Mouse (Mus musculus): ENCODE measurements around the gene Sec11a. TPM values are rescaled to one million over a fixed set of nuclear protein-coding genes. Genes with fewer than 3 reads are reported as not detected.

Sec11a gene
- polyA plus RNA-seq (2014; fragmentation: Nextera tagmentation; extraction: Ambion mirVana) = 204 TPM in 2 replicates

DNA sequence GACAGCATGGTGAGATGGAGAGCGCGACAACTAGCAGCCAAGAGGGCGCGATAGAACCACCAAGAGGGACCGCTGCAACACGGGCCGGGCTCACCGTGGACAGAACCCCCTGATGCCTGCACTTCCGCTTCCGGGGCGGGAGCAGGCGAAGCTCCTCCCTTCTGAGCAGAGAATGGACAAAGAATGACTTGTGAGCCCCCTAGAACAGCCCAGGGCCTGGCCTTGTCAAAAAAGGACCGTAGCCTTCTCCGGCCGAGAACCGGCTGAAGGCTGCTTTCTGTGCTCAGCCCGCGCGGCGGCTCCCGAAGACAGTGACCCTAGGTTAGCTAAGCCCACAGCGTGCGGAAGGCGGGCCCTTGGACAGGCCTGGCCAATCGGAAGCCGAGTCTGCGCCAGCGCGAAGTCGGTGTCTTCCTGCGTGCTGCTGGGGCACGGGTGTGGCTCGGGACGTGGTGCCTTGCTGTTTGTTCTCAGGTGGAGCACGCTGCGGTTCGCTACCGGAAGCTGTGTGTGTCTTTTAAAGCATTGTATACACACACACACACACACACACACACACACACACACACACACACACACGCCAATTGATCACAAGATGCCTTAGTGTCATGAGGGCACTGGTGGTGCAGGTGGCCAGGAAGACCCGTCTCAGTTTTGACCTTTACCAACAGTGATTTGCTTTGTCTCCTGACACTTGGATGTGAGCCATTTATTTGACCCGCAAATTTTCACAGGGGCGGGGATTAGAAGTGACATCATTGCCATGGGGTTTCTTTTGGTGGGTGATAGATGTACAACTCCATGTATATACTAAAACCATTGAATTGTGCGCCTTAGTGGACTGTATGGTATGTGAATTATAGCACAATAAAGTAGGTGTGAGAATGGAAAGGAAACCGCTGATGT lies at the start of gene Sec11a:
Gene Sec11a (minus strand): TSS at position 336 of the 906 bp plus-strand sequence.
- Histone ChIP-seq H3K9ac (ENCODE audit: low read length) (peak within 1 kb of the TSS; percentile 92), H3K36me3 (ENCODE audit: control insufficient read depth, insufficient read depth, low read length) (peaks cover 3% of the 10 kb centered on the region; the same call in 1 of the 2 replicates), H3K27ac (ENCODE audit: low read depth, low read length) (peak within 1 kb of the TSS; percentile 98), H3K4me2 (peak within 1 kb of the TSS; percentile 89), H3K9me3 (ENCODE audit: control insufficient read depth, low read length) (no peaks in the 10 kb centered on the region), H3K4me1 (ENCODE audit: control insufficient read depth, insufficient read depth, low read length) (peaks cover 13% of the 10 kb centered on the region), H3K4me3 (ENCODE audit: low read depth, low read length) (peak within 1 kb of the TSS; percentile 89), H3K27me3 (ENCODE audit: control insufficient read depth, insufficient read depth, low read length) (no peaks in the 10 kb centered on the region)
- DNase-seq (ENCODE audit: low spot score, missing footprints) = peak; percentile 100
- 2% methylated on average over 44 of the region's 44 CpGs for WGBS
- peak; percentile 99 for ATAC-seq (ENCODE audit: low FRiP score)

DNA sequence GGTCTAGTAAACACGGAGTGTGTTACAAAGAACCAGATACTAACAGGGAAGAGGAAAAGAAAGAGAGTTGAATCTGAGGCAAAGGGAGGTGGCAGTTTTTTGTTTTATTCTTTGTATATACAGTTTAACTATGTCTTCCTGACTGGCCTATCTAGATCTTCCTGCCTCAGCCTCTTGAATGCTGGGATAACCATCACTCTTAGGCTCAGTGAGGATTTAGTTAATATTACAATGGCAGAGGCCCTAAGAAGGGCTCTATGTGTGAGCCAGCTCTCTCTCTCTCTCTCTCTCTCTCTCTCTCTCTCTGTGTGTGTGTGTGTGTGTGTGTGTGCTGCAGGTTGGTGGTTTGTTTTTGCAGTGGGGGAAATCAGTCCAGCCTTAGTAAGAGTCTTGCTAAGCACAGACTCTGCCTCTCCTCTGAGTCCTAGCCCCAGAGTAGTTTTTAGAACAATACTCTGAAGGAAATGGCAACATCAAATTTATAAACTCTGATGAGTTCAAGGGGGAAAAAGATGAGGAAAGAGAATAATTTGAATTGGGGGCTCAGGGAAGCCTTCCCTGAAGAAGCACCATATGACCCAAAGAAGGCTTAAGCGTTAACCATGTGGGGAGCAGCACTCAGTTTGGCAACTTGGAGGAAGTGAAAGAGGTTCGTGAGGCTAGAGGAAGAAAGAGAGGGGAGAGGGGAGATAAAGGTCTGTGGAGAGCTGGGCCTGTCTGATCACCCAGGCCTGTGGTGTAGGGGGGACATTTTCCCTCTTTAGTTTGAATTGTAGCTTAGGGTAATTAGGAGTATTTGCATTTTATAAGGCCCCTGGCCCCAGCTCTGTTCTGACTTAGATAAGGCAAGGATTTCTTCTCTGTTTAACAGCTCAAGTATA lies 47.9 kb upstream of the Sec11a start:
- 72% methylated on average over 3 of the region's 3 CpGs for WGBS
- Histone ChIP-seq H3K9ac (ENCODE audit: low read length) (no peak overlapping the region), H3K27me3 (ENCODE audit: control insufficient read depth, insufficient read depth, low read length) (no peaks in the 10 kb centered on the region), H3K4me2 (peak overlapping the region; percentile 83; the same call in 1 of the 2 replicates), H3K4me3 (ENCODE audit: low read depth, low read length) (no peak overlapping the region), H3K9me3 (ENCODE audit: control insufficient read depth, low read length) (no peaks in the 10 kb centered on the region), H3K4me1 (ENCODE audit: control insufficient read depth, insufficient read depth, low read length) (peaks cover 12% of the 10 kb centered on the region), H3K27ac (ENCODE audit: low read depth, low read length) (no peak overlapping the region), H3K36me3 (ENCODE audit: control insufficient read depth, insufficient read depth, low read length) (no peaks in the 10 kb centered on the region)
- DNase-seq (ENCODE audit: low spot score, missing footprints) (no peak), ATAC-seq (ENCODE audit: low FRiP score) (no peak)

GRCm38 (mm10) chr7:80994663-80995005 lies 47.1 kb upstream of the Sec11a start:
- WGBS = 50% methylated on average over 6 of the region's 6 CpGs
- peak overlapping the region; percentile 83 for H3K4me2 ChIP-seq
- peak; percentile 86 for DNase-seq (ENCODE audit: low spot score, missing footprints)
- no peaks in the 10 kb centered on the region for H3K27me3 ChIP-seq (ENCODE audit: control insufficient read depth, insufficient read depth, low read length)
- no peaks in the 10 kb centered on the region for H3K9me3 ChIP-seq (ENCODE audit: control insufficient read depth, low read length)
- H3K27ac ChIP-seq (ENCODE audit: low read depth, low read length) = no peak overlapping the region
- peak overlapping the region; percentile 88 for H3K4me3 ChIP-seq (ENCODE audit: low read depth, low read length)
- no peak for ATAC-seq (ENCODE audit: low FRiP score)
- H3K9ac ChIP-seq (ENCODE audit: low read length) = peak overlapping the region; percentile 80
- H3K36me3 ChIP-seq (ENCODE audit: control insufficient read depth, insufficient read depth, low read length) = no peaks in the 10 kb centered on the region
- H3K4me1 ChIP-seq (ENCODE audit: control insufficient read depth, insufficient read depth, low read length) = peaks cover 12% of the 10 kb centered on the region

- ATAC-seq (ENCODE audit: low FRiP score) (peak; percentile 92), DNase-seq (ENCODE audit: low spot score, missing footprints) (peak; percentile 95)
- Histone ChIP-seq H3K9ac (ENCODE audit: low read length) (peak overlapping the region; percentile 80), H3K4me2 (peak overlapping the region; percentile 83), H3K4me3 (ENCODE audit: low read depth, low read length) (peak overlapping the region; percentile 88), H3K27me3 (ENCODE audit: control insufficient read depth, insufficient read depth, low read length) (no peaks in the 10 kb centered on the region), H3K4me1 (ENCODE audit: control insufficient read depth, insufficient read depth, low read length) (peaks cover 12% of the 10 kb centered on the region), H3K27ac (ENCODE audit: low read depth, low read length) (peak overlapping the region; percentile 90), H3K9me3 (ENCODE audit: control insufficient read depth, low read length) (no peaks in the 10 kb centered on the region), H3K36me3 (ENCODE audit: control insufficient read depth, insufficient read depth, low read length) (no peaks in the 10 kb centered on the region)
- WGBS = under 1% methylated on average over 40 of the region's 58 CpGs
These were observed 46.5 kb upstream of the Sec11a start for GRCm38 (mm10) chr7:80993834-80994662.

- DNase-seq (ENCODE audit: low spot score, missing footprints) (peak; percentile 98), ATAC-seq (ENCODE audit: low FRiP score) (peak; percentile 93)
- Histone ChIP-seq H3K4me2 (peak within 1 kb of the TSS; percentile 83), H3K4me1 (ENCODE audit: control insufficient read depth, insufficient read depth, low read length) (peaks cover 12% of the 10 kb centered on the region), H3K9me3 (ENCODE audit: control insufficient read depth, low read length) (no peaks in the 10 kb centered on the region), H3K36me3 (ENCODE audit: control insufficient read depth, insufficient read depth, low read length) (no peaks in the 10 kb centered on the region), H3K9ac (ENCODE audit: low read length) (peak within 1 kb of the TSS; percentile 80), H3K27ac (ENCODE audit: low read depth, low read length) (peak within 1 kb of the TSS; percentile 90), H3K27me3 (ENCODE audit: control insufficient read depth, insufficient read depth, low read length) (no peaks in the 10 kb centered on the region), H3K4me3 (ENCODE audit: low read depth, low read length) (peak within 1 kb of the TSS; percentile 88)
- WGBS = under 1% methylated on average over 59 of the region's 102 CpGs
These were observed 45.6 kb upstream of the Sec11a start, which contains the start of gene Zfp592 for GRCm38 (mm10) chr7:80992980-80993833. Gene Zfp592, plus strand, starts transcription at chr7:80993681.

GRCm38 (mm10) chr7:80992631-80992979 lies 45.0 kb upstream of the Sec11a start:
- 4% methylated on average over 12 of the region's 12 CpGs for WGBS
- Histone ChIP-seq H3K9me3 (ENCODE audit: control insufficient read depth, low read length) (no peaks in the 10 kb centered on the region), H3K4me1 (ENCODE audit: control insufficient read depth, insufficient read depth, low read length) (peaks cover 12% of the 10 kb centered on the region), H3K27me3 (ENCODE audit: control insufficient read depth, insufficient read depth, low read length) (no peaks in the 10 kb centered on the region), H3K27ac (ENCODE audit: low read depth, low read length) (no peak overlapping the region; the same call in 1 of the 2 replicates), H3K36me3 (ENCODE audit: control insufficient read depth, insufficient read depth, low read length) (no peaks in the 10 kb centered on the region), H3K4me2 (peak overlapping the region; percentile 83), H3K4me3 (ENCODE audit: low read depth, low read length) (peak overlapping the region; percentile 88), H3K9ac (ENCODE audit: low read length) (peak overlapping the region; percentile 80)
- no peak for DNase-seq (ENCODE audit: low spot score, missing footprints)
- no peak for ATAC-seq (ENCODE audit: low FRiP score)

DNA sequence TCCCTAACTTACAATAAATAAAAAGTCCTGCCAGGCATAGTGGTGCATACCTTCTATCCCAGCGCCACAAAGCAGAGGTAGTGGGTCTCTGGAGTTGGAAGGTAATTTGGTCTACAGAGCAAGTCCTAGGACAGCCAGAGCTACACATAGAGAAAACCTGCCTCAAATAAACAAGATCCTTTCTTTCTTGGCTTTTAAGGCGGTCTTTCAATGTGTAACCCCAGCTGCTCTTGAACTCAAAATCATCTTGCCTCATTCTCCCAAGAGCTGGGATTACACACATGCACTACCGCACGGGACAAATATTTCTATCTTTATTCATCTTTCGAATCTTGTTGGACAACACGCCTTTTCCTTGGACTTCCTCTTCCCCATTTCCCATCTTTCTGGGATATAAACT lies 44.5 kb upstream of the Sec11a start:
- Histone ChIP-seq H3K27ac (ENCODE audit: low read depth, low read length) (no peak overlapping the region), H3K9ac (ENCODE audit: low read length) (peak overlapping the region; percentile 80), H3K4me3 (ENCODE audit: low read depth, low read length) (peak overlapping the region; percentile 88), H3K4me1 (ENCODE audit: control insufficient read depth, insufficient read depth, low read length) (peaks cover 12% of the 10 kb centered on the region), H3K27me3 (ENCODE audit: control insufficient read depth, insufficient read depth, low read length) (no peaks in the 10 kb centered on the region), H3K36me3 (ENCODE audit: control insufficient read depth, insufficient read depth, low read length) (no peaks in the 10 kb centered on the region), H3K4me2 (peak overlapping the region; percentile 83), H3K9me3 (ENCODE audit: control insufficient read depth, low read length) (no peaks in the 10 kb centered on the region)
- DNase-seq (ENCODE audit: low spot score, missing footprints) (no peak), ATAC-seq (ENCODE audit: low FRiP score) (no peak)
- WGBS = 83% methylated on average over 6 of the region's 6 CpGs

GRCm38 (mm10) chr7:80991589-80991988 lies 44.0 kb upstream of the Sec11a start:
- Histone ChIP-seq H3K4me1 (ENCODE audit: control insufficient read depth, insufficient read depth, low read length) (peaks cover 12% of the 10 kb centered on the region), H3K9me3 (ENCODE audit: control insufficient read depth, low read length) (no peaks in the 10 kb centered on the region), H3K27ac (ENCODE audit: low read depth, low read length) (no peak overlapping the region), H3K36me3 (ENCODE audit: control insufficient read depth, insufficient read depth, low read length) (no peaks in the 10 kb centered on the region), H3K4me3 (ENCODE audit: low read depth, low read length) (no peak overlapping the region), H3K27me3 (ENCODE audit: control insufficient read depth, insufficient read depth, low read length) (no peaks in the 10 kb centered on the region), H3K9ac (ENCODE audit: low read length) (no peak overlapping the region), H3K4me2 (no peak overlapping the region)
- DNase-seq (ENCODE audit: low spot score, missing footprints) (no peak), ATAC-seq (ENCODE audit: low FRiP score) (no peak)
- WGBS = 96% methylated on average over 5 of the region's 5 CpGs
